Mouse (Mus musculus) testis, postnatal 10 days (tissue): ENCODE results near the gene Mucl3.

Source experiments
- DNase-seq: peaks from one replicate; pipeline ENCODE4 v3.0.0; 2021; ENCODE audit warnings: low spot score

Mucl3 gene

DNA sequence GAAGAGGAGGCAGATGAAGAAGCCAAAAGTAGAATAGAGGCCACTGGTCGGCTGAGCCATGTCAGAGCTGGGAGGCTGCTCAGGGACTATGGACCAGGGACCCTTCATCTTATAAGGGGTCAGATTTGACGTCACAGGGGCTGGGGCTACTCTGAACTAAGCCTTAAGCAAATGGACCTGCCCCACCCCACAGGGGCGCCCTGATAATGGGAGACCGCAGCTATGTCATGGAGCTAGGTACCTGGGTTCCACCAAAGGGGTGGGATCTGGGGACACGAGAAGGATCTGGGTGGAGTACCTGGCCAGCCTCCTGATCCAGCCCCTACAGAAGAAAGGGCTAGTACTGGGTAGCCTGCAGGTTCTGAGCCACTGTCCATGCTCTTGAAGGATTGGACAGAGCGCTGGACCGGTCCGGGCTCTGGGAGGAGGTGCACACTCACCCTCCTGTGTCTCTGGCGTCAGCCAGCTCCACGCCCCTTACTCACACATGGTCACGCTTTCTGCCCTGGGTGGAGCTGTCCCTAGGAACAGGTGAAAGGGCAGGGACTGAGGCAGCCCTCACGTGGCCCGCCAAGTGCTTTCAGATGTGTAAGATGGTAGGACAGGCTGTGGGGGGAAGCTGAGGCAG lies at the start of gene Mucl3:
Mucl3 (minus strand) TSS at position 87 of the 628 bp plus-strand sequence.
- DNase-seq = no peak

DNA sequence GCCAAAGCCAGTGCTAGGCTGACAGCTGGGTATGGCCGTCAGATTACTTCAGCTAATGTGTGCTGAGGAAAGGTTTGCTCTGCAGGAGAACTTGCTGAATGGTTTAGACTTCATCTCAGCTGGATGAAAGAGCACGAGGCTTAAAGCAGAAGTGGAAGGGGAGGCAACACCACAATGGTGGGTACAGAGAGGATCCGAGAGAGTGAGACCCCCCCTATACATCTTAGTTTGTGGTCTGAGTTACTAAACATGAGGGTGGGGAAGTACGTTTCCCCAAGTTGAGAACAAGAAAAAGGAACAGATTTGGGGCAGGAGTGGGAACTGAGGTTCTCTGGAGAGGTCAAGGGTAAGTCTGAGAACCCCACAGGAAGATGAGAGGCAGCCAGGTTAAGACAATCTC lies 48.9 kb upstream of the Mucl3 start:
- DNase-seq = no peak

DNA sequence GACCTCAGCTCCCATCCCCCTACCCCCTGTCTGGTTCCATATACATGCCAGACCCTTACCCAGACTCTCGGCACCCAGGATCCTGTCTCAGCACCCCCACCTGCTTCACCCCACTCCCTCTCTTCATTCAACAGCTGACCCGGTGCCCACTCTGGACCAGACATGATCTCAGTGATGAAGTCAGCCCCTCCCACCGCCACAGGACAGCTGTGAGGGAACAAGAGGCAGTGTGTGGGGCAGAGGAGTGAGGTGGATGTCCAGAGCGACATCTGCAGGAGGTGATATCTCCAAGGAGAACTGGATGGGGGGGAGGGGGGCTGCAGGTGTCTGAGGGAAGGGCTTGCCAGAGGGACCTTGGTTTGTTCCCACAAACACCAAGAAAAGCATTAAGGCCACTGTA lies 48.3 kb upstream of the Mucl3 start:
- no peak for DNase-seq

DNA sequence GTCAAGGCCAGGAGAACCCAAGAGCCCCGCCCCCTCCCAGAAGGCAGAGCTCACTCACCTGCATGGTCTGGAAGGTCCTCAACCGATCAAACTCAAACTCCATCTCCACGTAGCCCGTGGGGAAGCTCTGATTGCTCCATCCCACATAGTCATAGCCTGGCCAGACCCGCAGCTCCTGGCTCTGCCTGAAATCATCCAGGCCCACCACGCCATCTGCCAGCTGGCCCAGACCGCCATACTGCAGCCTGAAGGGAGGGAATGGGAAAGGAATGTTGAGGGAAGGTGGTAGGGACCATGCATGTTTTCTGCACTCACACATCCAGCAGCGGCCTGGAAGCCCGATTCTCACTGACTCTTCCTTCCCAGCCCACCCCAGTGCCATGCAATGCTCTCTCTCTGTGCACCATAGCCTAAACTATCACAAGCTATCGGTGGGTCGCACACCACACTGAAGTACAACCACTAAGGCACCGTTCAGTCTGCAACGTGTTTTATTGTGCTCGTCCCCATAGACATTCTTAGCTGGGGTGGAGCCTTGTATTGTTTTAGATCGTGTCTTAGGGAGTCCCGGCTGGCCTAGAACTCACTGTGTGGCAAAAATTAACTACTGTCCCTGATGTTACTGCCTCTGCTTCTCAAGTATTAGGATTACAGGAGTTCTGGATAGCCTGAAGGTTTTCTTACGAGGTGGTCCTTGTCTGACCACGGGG lies 46.6 kb upstream of the Mucl3 start:
- no peak for DNase-seq

DNA sequence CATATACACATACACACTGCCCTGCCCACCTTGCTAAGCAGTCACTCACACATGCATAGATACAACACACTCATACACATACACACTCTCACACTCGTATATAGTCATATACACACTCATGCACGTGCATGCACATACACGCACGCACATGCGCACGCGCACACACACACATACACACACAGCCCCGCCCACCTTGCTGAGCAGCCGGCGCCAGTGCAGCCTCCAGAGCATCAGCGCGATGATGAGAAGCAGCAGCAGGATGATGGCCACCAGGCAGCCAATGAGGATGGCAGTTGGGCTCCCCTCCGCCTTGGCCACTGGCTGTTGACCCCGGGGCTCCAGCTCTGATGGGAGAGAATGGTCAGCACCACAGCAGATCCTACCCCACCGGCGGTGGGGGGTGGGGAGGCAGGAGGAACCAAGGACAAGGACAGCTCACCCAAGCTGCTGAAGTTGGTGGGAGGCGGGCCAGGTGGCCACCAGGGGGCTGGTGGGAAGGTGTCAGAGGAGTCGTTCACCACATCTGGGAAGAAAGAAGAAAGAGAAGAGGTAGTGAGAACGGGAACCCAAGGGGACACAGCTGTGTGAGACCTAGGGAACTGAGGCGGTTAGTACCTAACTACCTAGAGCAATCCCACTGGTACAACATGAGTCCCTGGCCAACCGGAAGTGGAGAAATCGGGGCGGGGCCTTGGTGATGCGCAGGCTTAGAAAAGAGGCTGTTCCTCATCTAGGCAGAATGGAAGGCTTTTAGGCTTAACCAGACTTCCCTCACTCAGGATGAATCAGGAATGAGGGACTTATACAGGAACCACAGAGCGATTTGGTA lies 45.1 kb upstream of the Mucl3 start:
- DNase-seq = no peak

DNA sequence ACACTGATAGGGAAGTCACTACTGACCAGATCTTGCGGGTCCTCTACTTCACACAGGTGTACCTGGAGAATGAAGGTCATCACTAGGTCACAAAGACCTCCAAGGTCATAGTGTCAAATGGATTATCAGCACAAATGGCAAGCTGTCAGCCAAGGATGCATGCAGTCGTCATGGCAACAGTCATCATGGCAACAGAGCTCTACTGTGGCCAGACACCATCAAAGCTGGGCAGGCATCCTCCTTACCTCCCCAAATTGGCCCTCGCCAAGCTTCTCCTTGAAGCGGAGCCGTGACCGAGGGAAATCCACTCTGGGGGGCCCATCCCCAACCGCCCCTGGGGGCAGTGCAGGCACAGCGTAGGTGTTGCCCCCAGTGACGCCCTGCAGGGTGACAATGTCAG lies 41.6 kb upstream of the Mucl3 start:
- no peak for DNase-seq

DNA sequence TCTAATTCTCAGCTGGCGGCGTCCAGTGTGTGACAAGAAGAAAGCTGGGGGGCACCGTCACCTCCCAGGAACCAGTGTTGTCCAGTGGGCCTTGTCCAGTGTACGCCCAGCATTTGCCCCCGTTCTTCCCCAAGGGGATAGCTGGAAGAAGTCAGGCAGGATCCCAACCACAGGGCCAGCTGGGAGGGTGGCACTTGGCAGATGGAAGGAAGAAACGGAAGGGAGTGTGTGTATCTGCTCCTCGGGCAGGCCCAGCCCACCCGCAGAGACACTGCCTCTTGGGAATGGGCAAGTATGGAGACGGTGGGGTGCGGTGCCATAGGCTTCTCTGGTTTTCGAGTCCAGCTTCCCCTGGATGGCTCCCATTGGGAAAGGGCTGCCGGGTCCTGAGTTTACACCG lies 38.5 kb upstream of the Mucl3 start:
- no peak for DNase-seq

DNA sequence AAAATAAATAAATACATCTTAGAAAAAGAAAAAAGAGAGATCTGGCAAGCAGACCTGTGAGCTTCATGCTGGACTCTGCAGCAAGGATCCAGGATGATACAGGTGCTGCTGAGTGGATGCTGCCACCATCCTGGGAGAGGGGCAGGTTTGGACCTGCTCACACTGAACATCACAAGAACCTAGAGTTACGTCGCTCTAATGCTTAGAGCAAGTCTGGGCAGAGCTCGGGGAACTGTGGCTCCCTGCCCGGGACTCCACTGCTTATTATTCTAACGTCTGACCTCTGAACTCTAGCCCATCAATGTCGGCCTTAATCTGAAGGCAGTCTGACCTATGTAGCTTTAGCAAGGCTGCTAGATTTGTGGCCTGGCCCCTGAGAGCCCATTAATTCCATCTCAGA lies 37.1 kb upstream of the Mucl3 start:
- no peak for DNase-seq

DNA sequence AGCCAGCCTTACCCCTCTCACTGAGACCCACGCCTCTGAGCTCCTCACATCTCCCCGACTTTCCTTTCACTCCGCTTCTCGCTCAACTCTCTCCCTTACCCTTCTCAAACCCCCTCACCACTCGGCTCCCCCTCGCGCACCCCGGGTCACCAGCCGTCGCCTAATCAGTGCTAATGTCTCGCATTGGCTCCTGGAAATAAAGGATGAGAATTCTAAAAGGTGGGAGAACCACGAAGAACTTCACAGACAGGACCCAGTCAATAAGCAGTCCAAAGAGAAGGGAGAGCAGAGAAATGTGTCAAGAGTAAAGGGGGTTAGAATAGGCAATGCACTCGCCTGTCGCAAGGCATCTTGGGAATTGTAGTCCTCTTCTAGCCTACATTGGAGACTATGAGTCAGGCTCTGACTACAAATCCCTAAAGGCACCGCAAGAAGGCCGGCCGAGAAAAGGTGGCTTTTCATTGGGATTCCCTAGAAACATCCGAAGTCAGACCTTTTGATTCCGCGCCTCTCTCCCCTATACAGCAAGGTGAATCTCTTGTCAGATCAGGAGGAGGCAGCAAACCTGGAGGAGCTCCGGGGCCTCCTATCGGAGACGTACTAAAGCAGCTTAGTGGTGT lies 30.0 kb upstream of the Mucl3 start, which contains the start of gene Gtf2h4:
Gtf2h4 (minus strand) TSS at position 324 of the 620 bp plus-strand sequence.
- peak; percentile 87 for DNase-seq

DNA sequence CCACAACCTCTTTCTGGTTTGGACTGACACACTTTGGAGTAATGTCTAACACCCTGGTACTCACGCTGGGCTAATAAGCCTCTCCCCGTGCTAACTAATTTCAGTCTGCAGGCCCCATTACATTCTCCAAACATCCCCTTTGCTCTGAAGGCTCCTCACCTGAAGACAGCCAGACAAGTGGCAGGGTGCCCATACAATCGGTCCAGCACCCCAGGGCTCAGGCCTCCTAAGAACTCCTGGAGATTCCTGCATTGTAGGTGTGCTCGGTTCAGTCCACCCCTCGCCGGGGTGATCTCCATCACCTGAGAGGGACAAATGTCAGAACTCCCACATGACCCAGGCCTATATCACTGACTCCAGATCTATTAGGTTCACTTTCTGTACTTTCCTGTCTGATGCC lies 29.0 kb upstream of the Mucl3 start:
- DNase-seq = no peak

DNA sequence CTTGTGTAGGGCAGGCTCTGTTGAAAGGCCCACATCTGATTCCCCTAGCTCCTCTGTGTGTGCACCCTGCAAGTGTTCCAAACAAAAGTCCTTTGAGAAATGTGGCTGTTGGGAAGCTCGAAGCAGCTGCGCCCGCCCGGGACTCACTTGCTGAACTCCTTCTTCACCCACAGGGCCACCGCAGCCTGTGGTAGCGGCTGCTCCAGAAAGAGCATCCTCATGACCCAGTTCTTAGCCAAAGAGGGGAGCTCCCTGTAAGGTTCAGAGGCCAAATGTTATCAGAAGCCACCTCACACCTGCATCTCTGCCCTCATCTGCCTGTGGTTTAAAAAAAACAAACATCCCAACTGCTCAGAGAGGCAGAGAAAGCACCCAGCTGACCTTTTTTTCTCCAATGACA lies 28.4 kb upstream of the Mucl3 start:
- DNase-seq = no peak

DNA sequence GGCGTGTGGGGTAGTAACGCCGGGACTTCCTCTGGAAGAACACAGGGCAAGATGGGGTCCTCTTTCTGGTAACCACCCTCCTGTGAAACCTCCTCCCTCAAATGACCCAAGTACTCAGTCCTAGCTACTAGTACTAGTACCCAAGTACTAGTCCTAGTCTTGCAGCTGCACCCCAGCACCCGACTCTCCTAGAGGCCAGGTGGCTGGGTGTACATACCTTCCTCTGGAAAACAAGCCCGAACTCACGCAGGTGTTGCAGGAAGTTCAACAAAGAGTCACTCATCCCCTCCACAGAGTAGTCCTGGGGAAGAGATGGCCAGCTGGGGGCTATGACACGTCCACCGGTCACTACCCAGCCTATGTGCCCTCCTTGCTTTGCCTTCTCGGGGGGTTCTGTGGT lies 26.2 kb upstream of the Mucl3 start:
- DNase-seq = no peak

DNA sequence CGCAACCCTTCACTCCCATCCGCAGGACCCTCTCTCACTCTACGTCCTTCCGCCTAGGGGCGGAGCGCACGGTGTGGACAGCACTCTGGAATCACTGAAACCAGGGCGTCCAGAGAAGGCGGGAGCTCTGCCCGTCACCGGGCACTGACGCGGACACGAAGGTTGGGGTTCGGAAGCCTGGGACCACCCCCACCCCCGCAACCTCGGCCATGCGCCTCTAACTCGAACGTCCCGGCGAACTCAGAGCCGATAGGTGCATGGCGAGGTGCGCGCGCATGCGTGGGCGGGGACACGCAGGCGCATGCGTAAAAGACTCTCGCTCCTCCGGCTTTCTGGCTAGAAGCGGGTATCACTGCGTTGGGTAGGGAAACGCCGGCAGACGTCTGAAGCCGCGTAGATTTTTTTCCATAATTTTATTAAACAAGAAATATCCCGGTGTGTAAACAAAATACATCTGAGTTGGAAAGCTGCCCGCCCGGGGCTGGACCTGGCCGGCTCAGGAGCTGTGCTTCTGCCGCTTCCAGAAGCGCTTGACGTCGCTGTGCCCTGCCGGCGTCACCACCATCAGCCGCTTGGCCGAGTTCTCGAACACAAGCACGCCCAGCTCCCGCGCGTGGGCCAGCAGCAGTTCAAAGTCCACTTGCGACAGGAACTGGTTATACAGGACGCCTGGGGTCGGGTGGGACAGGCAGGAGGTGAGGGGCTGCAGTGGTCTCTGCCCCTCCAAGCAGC lies 24.0 kb upstream of the Mucl3 start, which contains the start of gene Vars2:
Vars2 (minus strand) TSS at position 259 of the 732 bp plus-strand sequence.
- peak; percentile 97 for DNase-seq

DNA sequence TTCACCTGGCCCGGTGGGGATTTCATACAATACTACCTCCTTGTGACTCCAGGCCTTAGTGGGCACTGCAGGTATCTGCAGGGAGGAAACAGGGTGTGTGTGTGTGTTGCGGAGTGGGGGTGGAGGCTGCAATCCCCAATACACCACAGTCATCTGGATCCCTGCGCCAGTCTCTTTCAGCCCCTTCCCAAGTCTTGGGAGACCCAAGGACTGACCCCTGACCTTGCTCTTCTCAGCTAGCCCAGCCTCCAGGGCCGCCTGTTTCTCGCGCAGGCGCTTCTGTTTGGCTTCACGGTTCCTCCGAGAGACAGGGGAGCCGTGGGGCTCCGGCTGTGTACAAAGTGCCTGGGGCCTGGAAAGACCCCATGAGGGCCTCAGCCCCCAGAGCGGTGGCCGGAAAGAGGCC lies 23.4 kb upstream of the Mucl3 start:
- DNase-seq = peak; percentile 64

DNA sequence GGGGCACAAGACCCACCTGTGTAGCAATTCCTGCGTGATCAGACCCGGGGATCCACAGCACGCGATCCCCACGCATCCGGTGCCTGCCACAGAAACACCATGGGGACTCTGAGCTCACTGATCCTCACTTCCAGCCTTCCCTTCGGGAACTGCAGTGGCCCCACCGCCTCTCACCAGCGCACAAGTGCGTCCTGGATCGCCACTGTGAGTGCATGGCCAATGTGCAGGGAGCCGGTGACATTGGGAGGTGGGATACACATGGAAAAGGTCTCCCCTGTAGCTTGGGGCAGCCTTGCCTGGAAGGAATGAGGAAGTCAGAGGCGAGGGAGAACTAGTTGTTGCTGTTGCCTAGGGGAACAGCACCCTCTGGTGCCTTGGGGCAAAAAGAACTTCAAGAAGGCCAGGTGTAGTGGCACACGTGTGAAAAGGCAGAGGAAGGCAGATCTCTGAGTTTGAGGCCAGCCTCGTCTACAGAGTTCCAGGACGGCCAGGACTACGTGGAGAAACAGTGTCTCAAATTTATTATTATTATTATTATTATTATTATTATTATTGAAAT lies 22.5 kb upstream of the Mucl3 start:
- no peak for DNase-seq

DNA sequence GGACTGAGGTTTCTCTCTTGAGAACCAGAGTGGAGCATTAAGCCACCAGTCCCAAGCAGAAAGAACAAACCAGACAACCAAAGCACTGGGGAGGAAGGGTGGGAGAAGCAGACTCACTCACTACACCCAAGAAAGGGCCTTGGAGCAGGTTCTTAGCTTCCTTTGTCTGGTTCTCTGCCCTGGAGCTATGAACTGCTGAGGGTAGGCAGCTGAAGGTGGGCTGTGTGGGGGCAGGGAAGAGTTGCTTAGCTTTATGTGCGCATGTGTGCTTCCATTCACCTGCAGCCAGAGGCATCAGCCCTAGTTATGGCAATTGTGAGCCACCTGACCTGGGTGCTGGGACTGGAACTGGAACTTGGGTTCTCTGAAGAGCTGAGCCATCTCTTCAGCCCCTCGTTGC lies 9.6 kb upstream of the Mucl3 start:
- no peak for DNase-seq

DNA sequence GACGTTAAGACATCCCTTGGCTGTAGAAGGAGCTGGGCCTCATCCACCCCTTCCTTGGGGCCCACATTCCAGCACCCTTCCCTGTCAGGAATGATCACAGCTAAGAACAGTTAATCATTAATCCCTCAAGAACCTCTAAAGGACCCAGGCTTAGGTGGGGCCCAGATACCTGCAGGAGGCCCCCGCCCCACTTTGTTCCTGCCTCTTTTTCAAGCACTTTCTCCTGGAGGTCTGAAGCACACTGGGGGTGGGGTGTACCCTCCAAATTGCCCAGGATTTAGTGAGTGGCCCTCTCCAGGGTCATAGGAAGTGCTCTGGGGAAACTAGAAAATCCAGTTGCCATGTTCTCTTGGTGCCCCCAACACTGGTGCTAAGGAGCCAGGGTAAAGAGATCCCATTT lies 5.9 kb upstream of the Mucl3 start:
- no peak for DNase-seq

DNA sequence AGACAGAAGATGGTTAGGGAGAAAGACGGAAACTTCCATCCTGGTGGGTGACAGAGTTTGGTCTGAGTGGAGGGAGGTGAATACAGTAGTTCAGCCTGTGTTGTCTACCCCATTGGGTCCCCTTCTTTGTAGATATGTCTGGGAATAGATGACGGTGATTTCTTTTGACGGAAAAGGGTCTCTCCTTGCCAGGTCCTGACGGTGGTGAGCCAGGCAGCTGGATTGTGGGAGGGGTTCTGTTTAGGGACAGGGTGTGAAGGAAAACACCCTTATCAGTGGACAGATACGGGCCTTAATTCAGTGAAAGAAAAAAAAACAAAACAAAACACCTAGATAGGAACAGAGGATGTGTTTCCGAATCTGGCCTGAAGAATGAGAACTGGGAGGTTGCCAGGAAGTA lies 4.1 kb downstream of the Mucl3 start:
- DNase-seq = no peak

DNA sequence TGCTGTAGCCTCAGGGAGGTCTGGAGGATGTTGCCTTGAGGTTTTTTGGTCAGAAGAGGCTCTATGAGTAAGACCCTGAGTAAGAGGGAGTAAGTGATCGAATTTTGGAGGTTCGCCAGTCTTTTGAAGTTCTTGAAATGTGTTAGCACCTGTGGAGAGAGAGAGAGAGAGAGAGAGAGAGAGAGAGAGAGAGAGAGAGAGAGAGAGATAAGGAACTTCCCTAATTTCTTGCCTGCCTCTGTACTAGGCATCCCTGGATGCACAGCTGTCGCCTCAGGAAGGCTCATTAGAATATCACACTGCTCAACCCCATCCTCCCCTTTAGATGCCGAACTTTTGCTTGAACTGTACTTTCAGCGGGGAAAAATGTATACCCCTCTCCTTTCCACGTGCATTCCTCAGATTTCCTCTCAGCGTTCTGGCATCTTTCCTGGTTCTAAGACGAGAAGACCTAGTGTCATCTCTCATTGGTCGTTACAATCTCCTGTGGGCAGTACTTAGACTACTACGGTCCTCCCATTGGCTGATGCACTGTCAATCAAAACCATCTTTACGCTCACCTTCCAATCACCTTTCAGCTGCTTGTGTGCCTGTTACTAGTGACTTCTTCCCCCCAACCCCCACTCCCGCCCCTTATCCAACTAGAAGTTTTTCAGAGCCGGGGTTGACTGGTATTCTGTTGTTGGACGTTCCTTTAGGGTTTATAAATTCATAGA lies 4.9 kb downstream of the Mucl3 start:
- DNase-seq = peak; percentile 84

DNA sequence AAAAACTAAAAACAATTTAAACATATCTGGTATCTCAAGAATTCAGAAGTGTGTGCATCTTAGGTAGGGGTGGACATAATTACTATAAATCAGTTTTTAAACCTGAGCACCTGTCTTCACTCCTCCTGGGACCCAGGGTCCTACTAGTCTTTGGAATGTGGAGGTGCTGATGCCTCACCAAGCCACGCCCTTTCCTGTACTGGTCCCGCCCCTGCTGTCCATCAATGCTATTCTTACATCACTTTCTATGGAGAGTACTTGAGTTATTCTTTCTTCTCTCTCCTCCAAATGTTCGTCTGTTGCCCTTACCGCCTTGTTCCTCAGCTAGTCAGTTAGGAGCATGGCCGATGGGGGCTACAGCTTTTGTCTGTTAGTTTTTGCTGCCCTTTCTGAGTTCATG lies 7.1 kb downstream of the Mucl3 start:
- DNase-seq = peak; percentile 69

DNA sequence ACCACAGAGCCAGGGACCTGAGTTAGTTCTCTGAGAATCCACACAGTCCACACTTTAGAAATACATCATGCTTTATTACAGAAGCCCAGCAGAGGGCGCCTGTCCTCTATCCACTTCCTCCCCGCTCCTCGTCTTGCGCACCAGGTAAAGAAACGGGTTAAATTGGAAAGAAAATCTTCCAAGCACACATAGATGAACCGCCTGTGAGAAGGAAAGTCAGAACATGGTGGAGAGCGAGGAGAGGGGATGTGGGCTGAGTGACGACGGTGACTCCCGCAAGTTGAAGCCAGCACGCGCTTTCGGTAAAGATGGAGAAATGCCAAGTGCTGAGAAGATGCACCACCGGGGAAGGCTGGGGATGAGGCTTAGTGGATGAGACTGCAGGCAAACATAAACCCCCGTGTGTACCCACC lies 7.8 kb downstream of the Mucl3 start:
- peak; percentile 84 for DNase-seq
